Mouse (Mus musculus): ENCODE results near the gene Rab9. TPM values are rescaled to one million over a fixed set of nuclear protein-coding genes. Genes with fewer than 3 reads are reported as not detected.

The Rab9 gene
- polyA plus RNA-seq, 1 experiment from 2014 or later, result 85.1 TPM

DNA sequence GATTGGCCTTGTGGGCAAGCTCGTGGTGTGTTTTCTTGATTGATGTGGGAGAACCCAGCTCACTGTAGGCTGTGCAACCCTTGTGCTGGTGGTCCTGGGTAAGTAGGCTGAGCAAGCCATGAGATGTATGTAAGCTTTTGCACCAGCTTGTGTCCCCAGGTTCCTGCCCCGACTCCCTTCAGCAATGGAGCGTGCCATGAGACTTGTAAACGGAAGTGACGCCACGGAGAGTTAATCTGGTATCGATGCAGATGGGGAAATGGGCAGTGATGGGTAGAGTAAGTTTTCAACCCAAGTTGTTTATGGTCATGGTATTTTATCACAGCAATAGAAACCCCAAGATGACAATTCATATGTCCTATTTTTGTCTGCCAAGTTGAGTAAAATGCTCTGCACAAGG is 11.3 kb downstream of the Rab9 start:
- ATAC-seq (ENCODE audit: low FRiP score, low TSS enrichment), result no peak
- Histone ChIP-seq H3K4me2 (replicated peaks; ENCODE audit: low read depth) (no peak overlapping the region), H3K9ac (ENCODE audit: low read length) (no peak overlapping the region), H3K27ac (replicated peaks) (no peak overlapping the region), H3K36me3 (ENCODE audit: control insufficient read depth, insufficient read depth, low read length) (no peaks in the 10 kb centered on the region), H3K27me3 (ENCODE audit: control insufficient read depth, insufficient read depth, low read length) (no peaks in the 10 kb centered on the region), H3K4me3 (ENCODE audit: low read depth, low read length) (no peak overlapping the region), H3K9me3 (ENCODE audit: control insufficient read depth, low read length) (no peaks in the 10 kb centered on the region), H3K4me1 (replicated peaks; ENCODE audit: control insufficient read depth, insufficient read depth) (no peaks in the 10 kb centered on the region)
- TF ChIP-seq EP300 (optimal IDR thresholded peaks at IDR 0.05) (no peak), CTCF (IDR thresholded peaks at IDR 0.05; ENCODE audit: low read depth) (no peak)
- DNase-seq (ENCODE audit: low spot score), result no peak
- WGBS, result 89% methylated on average over 7 of the region's 7 CpGs

DNA sequence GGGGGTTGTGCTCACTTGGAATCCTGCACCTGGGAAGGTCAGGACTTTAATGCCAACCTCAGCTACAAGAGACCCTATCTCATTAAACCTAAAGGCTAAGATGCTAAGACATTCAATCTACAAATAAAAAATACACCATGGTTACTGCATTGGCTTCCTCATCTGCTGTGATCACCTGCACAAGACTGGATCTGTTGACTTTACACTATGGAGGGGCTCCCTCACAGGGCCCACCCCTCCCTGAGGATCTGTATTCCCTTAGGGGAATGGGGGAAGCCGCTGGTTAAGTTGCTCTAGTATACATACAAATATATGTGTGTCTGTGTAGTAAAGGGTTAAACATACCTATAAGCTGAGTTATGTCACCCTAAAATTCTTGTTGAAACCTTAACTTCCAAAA is 24.1 kb downstream of the Rab9 start:
- Histone ChIP-seq H3K27ac (replicated peaks) (no peak overlapping the region), H3K27me3 (ENCODE audit: control insufficient read depth, insufficient read depth, low read length) (no peaks in the 10 kb centered on the region), H3K36me3 (ENCODE audit: control insufficient read depth, insufficient read depth, low read length) (no peaks in the 10 kb centered on the region), H3K4me2 (replicated peaks; ENCODE audit: low read depth) (no peak overlapping the region), H3K9me3 (ENCODE audit: control insufficient read depth, low read length) (no peaks in the 10 kb centered on the region), H3K4me3 (ENCODE audit: low read depth, low read length) (no peak overlapping the region), H3K4me1 (replicated peaks; ENCODE audit: control insufficient read depth, insufficient read depth) (no peaks in the 10 kb centered on the region), H3K9ac (ENCODE audit: low read length) (no peak overlapping the region)
- 83% methylated on average over 1 of the region's 1 CpGs for WGBS
- ATAC-seq (ENCODE audit: low FRiP score, low TSS enrichment) (no peak), DNase-seq (ENCODE audit: low spot score) (no peak)
- TF ChIP-seq CTCF (IDR thresholded peaks at IDR 0.05; ENCODE audit: low read depth) (no peak), EP300 (optimal IDR thresholded peaks at IDR 0.05) (no peak)

DNA sequence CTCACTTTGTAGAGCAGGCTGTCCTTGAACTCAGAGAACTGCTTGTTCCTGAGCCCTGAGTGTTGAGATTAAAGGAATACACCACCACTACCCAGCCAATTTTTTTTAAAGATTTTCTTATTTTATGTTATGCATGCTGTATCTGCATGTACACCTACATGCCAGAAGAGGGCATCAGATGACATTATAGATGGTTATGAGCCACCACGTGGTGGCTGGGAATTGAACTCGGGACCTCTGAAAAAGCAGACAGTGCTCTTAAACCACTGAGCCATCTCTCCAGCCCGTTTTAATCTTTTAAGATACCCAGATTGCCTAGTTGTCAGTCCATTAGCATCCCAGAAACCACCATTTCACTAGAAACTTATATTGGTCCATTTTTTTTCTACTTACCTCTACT is 25.3 kb downstream of the Rab9 start:
- no peaks in the 10 kb centered on the region for H3K4me1 ChIP-seq (replicated peaks; ENCODE audit: control insufficient read depth, insufficient read depth)
- no peak for TF ChIP-seq EP300 (optimal IDR thresholded peaks at IDR 0.05)
- no peak for TF ChIP-seq CTCF (IDR thresholded peaks at IDR 0.05; ENCODE audit: low read depth)
- no peak overlapping the region for H3K4me3 ChIP-seq (ENCODE audit: low read depth, low read length)
- H3K27ac ChIP-seq (replicated peaks), result no peak overlapping the region
- H3K4me2 ChIP-seq (replicated peaks; ENCODE audit: low read depth), result no peak overlapping the region
- ATAC-seq (ENCODE audit: low FRiP score, low TSS enrichment) (no peak), DNase-seq (ENCODE audit: low spot score) (no peak)
- H3K27me3 ChIP-seq (ENCODE audit: control insufficient read depth, insufficient read depth, low read length), result no peaks in the 10 kb centered on the region
- H3K36me3 ChIP-seq (ENCODE audit: control insufficient read depth, insufficient read depth, low read length), result no peaks in the 10 kb centered on the region
- 75% methylated on average over 3 of the region's 3 CpGs for WGBS
- H3K9ac ChIP-seq (ENCODE audit: low read length), result no peak overlapping the region
- no peaks in the 10 kb centered on the region for H3K9me3 ChIP-seq (ENCODE audit: control insufficient read depth, low read length)

DNA sequence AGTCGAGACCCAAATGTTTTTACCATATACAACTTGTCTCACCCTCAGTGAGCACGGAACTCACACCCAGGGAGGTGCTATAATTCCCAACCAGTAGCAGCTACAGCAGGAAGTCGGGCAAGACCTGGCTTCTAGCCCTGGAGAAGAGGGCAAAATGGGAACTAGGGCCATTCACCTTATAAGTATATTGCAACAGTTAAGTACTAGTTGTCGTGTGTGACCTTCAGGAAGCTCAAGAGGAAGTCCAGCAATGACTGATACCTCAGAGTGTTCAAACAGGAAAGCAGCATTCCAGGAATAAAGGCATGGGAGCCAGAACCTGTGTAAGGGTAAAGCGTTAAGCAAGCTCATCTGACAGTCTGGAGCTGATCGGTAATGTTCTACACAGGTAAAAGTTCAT is 26.1 kb downstream of the Rab9 start:
- DNase-seq (ENCODE audit: low spot score) (no peak), ATAC-seq (ENCODE audit: low FRiP score, low TSS enrichment) (no peak)
- Histone ChIP-seq H3K9me3 (ENCODE audit: control insufficient read depth, low read length) (no peaks in the 10 kb centered on the region), H3K27me3 (ENCODE audit: control insufficient read depth, insufficient read depth, low read length) (no peaks in the 10 kb centered on the region), H3K4me2 (replicated peaks; ENCODE audit: low read depth) (no peak overlapping the region), H3K4me3 (ENCODE audit: low read depth, low read length) (no peak overlapping the region), H3K27ac (replicated peaks) (no peak overlapping the region), H3K9ac (ENCODE audit: low read length) (no peak overlapping the region), H3K4me1 (replicated peaks; ENCODE audit: control insufficient read depth, insufficient read depth) (no peaks in the 10 kb centered on the region), H3K36me3 (ENCODE audit: control insufficient read depth, insufficient read depth, low read length) (no peaks in the 10 kb centered on the region)
- TF ChIP-seq EP300 (optimal IDR thresholded peaks at IDR 0.05), result no peak
- TF ChIP-seq CTCF (IDR thresholded peaks at IDR 0.05; ENCODE audit: low read depth), result no peak
- WGBS, result 74% methylated on average over 6 of the region's 6 CpGs

DNA sequence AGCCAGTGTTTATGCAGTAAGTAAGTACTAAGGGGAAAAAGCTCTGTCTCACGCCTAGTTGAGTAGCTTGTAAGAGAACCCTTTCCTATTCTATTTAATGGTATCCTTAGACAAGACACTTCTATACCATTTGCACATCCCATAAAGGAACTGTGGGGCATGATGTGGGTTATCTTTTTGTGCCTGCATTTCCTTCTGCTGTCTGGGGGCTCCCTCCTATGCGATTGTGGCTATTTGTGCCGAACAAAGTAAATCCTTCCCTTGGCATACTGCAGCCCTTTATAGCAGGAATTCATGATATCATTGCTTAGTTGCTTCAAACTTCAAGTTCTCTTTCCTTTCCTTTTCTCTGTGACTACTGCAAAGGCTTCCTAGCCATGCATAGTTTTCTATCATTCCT is 35.1 kb downstream of the Rab9 start:
- no peak for ATAC-seq (ENCODE audit: low FRiP score, low TSS enrichment)
- WGBS, result 82% methylated on average over 3 of the region's 3 CpGs
- H3K4me2 ChIP-seq (replicated peaks; ENCODE audit: low read depth), result no peak overlapping the region
- no peaks in the 10 kb centered on the region for H3K4me1 ChIP-seq (replicated peaks; ENCODE audit: control insufficient read depth, insufficient read depth)
- no peak overlapping the region for H3K27ac ChIP-seq (replicated peaks)
- no peak overlapping the region for H3K9ac ChIP-seq (ENCODE audit: low read length)
- no peaks in the 10 kb centered on the region for H3K9me3 ChIP-seq (ENCODE audit: control insufficient read depth, low read length)
- H3K4me3 ChIP-seq (ENCODE audit: low read depth, low read length), result no peak overlapping the region
- no peak for DNase-seq (ENCODE audit: low spot score)
- no peaks in the 10 kb centered on the region for H3K27me3 ChIP-seq (ENCODE audit: control insufficient read depth, insufficient read depth, low read length)
- TF ChIP-seq CTCF (IDR thresholded peaks at IDR 0.05; ENCODE audit: low read depth) (no peak), EP300 (optimal IDR thresholded peaks at IDR 0.05) (no peak)
- no peaks in the 10 kb centered on the region for H3K36me3 ChIP-seq (ENCODE audit: control insufficient read depth, insufficient read depth, low read length)

DNA sequence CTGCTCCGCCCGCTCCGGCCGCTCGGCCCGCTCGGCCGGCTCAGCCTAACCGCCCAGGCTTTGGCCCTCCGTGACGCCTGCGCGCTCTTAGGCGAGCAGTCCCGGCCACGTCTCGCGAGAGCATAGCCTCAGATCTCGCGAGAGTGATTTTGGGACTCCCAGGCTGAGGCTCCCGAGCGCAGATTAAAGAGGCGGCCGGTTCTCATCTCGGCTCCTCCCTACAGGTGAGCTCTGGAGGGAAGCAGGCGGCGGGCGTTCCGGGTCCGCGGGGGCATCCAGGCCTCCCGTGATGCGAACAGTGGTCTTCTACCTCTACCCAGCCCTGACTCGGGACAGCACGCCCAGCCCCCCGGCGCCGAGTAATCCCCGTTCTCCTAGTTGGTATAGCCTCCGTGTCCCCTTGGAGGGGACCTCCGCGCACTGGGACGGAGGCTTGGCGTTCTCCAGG is 39.0 kb downstream of the Rab9 start, which contains the start of gene Ofd1:
Gene Ofd1, minus strand, starts transcription at position 89 of the 448 bp plus-strand sequence.
- H3K4me2 ChIP-seq (replicated peaks; ENCODE audit: low read depth), result peak within 1 kb of the TSS; percentile 59
- H3K9ac ChIP-seq (ENCODE audit: low read length), result peak within 1 kb of the TSS; percentile 78
- WGBS, result 14% methylated on average over 39 of the region's 44 CpGs
- no peaks in the 10 kb centered on the region for H3K4me1 ChIP-seq (replicated peaks; ENCODE audit: control insufficient read depth, insufficient read depth)
- H3K9me3 ChIP-seq (ENCODE audit: control insufficient read depth, low read length), result no peaks in the 10 kb centered on the region
- H3K27ac ChIP-seq (replicated peaks), result peak within 1 kb of the TSS; percentile 85
- peak; percentile 99 for ATAC-seq (ENCODE audit: low FRiP score, low TSS enrichment)
- peak within 1 kb of the TSS; percentile 58 for H3K4me3 ChIP-seq (ENCODE audit: low read depth, low read length)
- H3K36me3 ChIP-seq (ENCODE audit: control insufficient read depth, insufficient read depth, low read length), result no peaks in the 10 kb centered on the region
- DNase-seq (ENCODE audit: low spot score), result peak; percentile 88
- no peaks in the 10 kb centered on the region for H3K27me3 ChIP-seq (ENCODE audit: control insufficient read depth, insufficient read depth, low read length)
- peak; percentile 95 for TF ChIP-seq EP300 (optimal IDR thresholded peaks at IDR 0.05)
- no peak for TF ChIP-seq CTCF (IDR thresholded peaks at IDR 0.05; ENCODE audit: low read depth)
